Mouse (Mus musculus) heart, embryonic 14.5 days (tissue): ENCODE results near the gene Pde8b. TPM values are rescaled to one million over a fixed set of nuclear protein-coding genes. Genes with fewer than 3 reads are reported as not detected.
A peak's percentile ranks its signal among the peaks of the same experiment; 100 is the strongest.

Source experiments
- ATAC-seq: fragments of 200-750 bp; cut with Nextera tagmentation; 2 replicates; pipeline ENCODE4 v1.8.0; 2017; ENCODE audit warnings: low read depth, moderate TSS enrichment; ENCODE audit not compliant: insufficient number of reproducible peaks, insufficient read depth, low FRiP score
- H3K27ac ChIP-seq, 2 experiments: fragments of 200-500 bp in 1 of 2; fragments of 300-500 bp in 1 of 2; sonication (generic) in 1 of 2; replicated peaks in 1 of 2; 2 replicates each; pipeline ENCODE4 v1.5.1; 2012 to 2014; ENCODE audit warnings: low read depth in 2 of 2, low read length in 2 of 2, control low read depth in 1 of 2, mild to moderate bottlenecking in 1 of 2, mixed read lengths in 1 of 2; ENCODE audit not compliant: control insufficient read depth in 1 of 2, insufficient read depth in 1 of 2
- H3K27me3 ChIP-seq: fragments of 300-500 bp; sonication (generic); 2 replicates; pipeline ENCODE4 v1.6.1; 2014; ENCODE audit warnings: mild to moderate bottlenecking, low read length, control low read depth; ENCODE audit not compliant: control insufficient read depth, insufficient read depth
- H3K36me3 ChIP-seq: fragments of 300-500 bp; sonication (generic); 2 replicates; pipeline ENCODE4 v1.6.1; 2014; ENCODE audit warnings: mild to moderate bottlenecking, control low read depth, low read length, mixed read lengths; ENCODE audit not compliant: control insufficient read depth, insufficient read depth
- H3K4me1 ChIP-seq, 2 experiments: fragments of 200-500 bp in 1 of 2; fragments of 300-500 bp in 1 of 2; sonication (generic) in 1 of 2; 2 replicates each; pipeline ENCODE4 v1.6.1; 2012 to 2014; ENCODE audit warnings: low read length in 2 of 2, control low read depth in 1 of 2, mixed read lengths in 1 of 2; ENCODE audit not compliant: control insufficient read depth in 2 of 2, insufficient read depth in 2 of 2
- H3K4me2 ChIP-seq: fragments of 300-500 bp; sonication (generic); 2 replicates; pipeline ENCODE4 v1.6.1; 2014; ENCODE audit warnings: mild to moderate bottlenecking, low read length
- H3K4me3 ChIP-seq, 2 experiments: fragments of 200-500 bp in 1 of 2; fragments of 300-500 bp in 1 of 2; sonication (generic) in 1 of 2; 2 replicates each; pipeline ENCODE4 v1.5.1; 2012 to 2014; ENCODE audit warnings: low read length in 2 of 2, mild to moderate bottlenecking in 2 of 2, control low read depth in 1 of 2, low read depth in 1 of 2, moderate library complexity in 1 of 2; ENCODE audit not compliant: control insufficient read depth in 1 of 2, insufficient read depth in 1 of 2
- H3K9ac ChIP-seq: fragments of 300-500 bp; sonication (generic); 2 replicates; pipeline ENCODE4 v1.6.1; 2014; ENCODE audit warnings: mild to moderate bottlenecking, low read length
- H3K9me3 ChIP-seq: fragments of 300-500 bp; sonication (generic); 2 replicates; pipeline ENCODE4 v1.6.1; 2016; ENCODE audit warnings: low read length, control low read depth; ENCODE audit not compliant: control insufficient read depth
- WGBS: fragments of 180-500 bp; shearing (Covaris S2); extraction: QIAGEN DNeasy Blood & Tissue Kit; methylation state at CpG from one replicate; pipeline ENCODE4 v1.1.7; 2014; 5-methylcytosine and 5-hydroxymethylcytosine counted together
- polyA plus RNA-seq: library from polyadenylated mRNA; unstranded; fragments of >200 nt; fragmentation: Nextera tagmentation; extraction: Ambion mirVana; gene quantifications from 2 replicates; pipeline ENCODE4 v1.2.1, GENCODE M21; 2014

Gene Pde8b
- polyA plus RNA-seq: 0.93 and 0.99 TPM in 2 replicates

- WGBS: 5% methylated on average over 37 of the region's 37 CpGs
- H3K4me2 ChIP-seq: peak within 1 kb of the TSS; percentile 61
- no peak within 1 kb of the TSS for H3K27ac ChIP-seq
- H3K4me3 ChIP-seq: peak within 1 kb of the TSS; percentile 17 to 28
- peaks cover 2 to 7% of the 10 kb centered on the region in 2 experiments; a peak in 3 of 4 replicates for H3K4me1 ChIP-seq
- H3K9me3 ChIP-seq: no peaks in the 10 kb centered on the region
- peaks cover 21% of the 10 kb centered on the region for H3K27me3 ChIP-seq
- peak within 1 kb of the TSS; percentile 6; the same call in 1 of the 2 replicates for H3K9ac ChIP-seq
- no peak for ATAC-seq
- no peaks in the 10 kb centered on the region for H3K36me3 ChIP-seq
Observed at GRCm38 (mm10) chr13:95249511-95250456, at the start of gene Pde8b. TSS of gene Pde8b (minus strand) at chr13:95250336.

- Histone ChIP-seq H3K4me2 (no peak overlapping the region), H3K36me3 (no peaks in the 10 kb centered on the region), H3K27ac (no peak overlapping the region), H3K4me1 (no peaks in the 10 kb centered on the region), H3K4me3 (no peak overlapping the region), H3K27me3 (0 out of 2 replicates have a peak, but pooled peaks cover 3% of the 10 kb centered on the region), H3K9me3 (no peaks in the 10 kb centered on the region), H3K9ac (no peak overlapping the region)
- WGBS: 82% methylated on average over 4 of the region's 4 CpGs
- ATAC-seq: no peak
Observed at GRCm38 (mm10) chr13:95291983-95292382, 41.8 kb upstream of the Pde8b start.

GRCm38 (mm10) chr13:95288027-95288426 lies 37.9 kb upstream of the Pde8b start:
- Histone ChIP-seq H3K4me2 (no peak overlapping the region), H3K27ac (no peak overlapping the region), H3K27me3 (0 out of 2 replicates have a peak, but pooled peaks cover 3% of the 10 kb centered on the region), H3K36me3 (no peaks in the 10 kb centered on the region), H3K9me3 (no peaks in the 10 kb centered on the region), H3K4me1 (no peaks in the 10 kb centered on the region), H3K4me3 (no peak overlapping the region), H3K9ac (no peak overlapping the region)
- ATAC-seq: no peak
- whole genome bisulfite sequencing: 80% methylated on average over 7 of the region's 7 CpGs

GRCm38 (mm10) chr13:95286989-95287388 lies 36.9 kb upstream of the Pde8b start:
- H3K27me3 ChIP-seq: 0 out of 2 replicates have a peak, but pooled peaks cover 3% of the 10 kb centered on the region
- H3K36me3 ChIP-seq: no peaks in the 10 kb centered on the region
- ATAC-seq: no peak
- no peaks in the 10 kb centered on the region for H3K9me3 ChIP-seq
- H3K4me2 ChIP-seq: no peak overlapping the region
- no peak overlapping the region for H3K4me3 ChIP-seq
- no peaks in the 10 kb centered on the region for H3K4me1 ChIP-seq
- H3K9ac ChIP-seq: no peak overlapping the region
- WGBS: 2% methylated on average over 7 of the region's 7 CpGs
- no peak overlapping the region for H3K27ac ChIP-seq

GRCm38 (mm10) chr13:95281740-95282673 lies 31.9 kb upstream of the Pde8b start:
- H3K9me3 ChIP-seq: no peaks in the 10 kb centered on the region
- ATAC-seq: no peak; the same call in 1 of the 2 replicates
- no peak overlapping the region for H3K4me2 ChIP-seq
- no peaks in the 10 kb centered on the region for H3K36me3 ChIP-seq
- 41% methylated on average over 6 of the region's 7 CpGs for WGBS
- H3K27ac ChIP-seq: no peak overlapping the region
- H3K4me1 ChIP-seq: no peaks in the 10 kb centered on the region
- no peak overlapping the region for H3K9ac ChIP-seq
- H3K27me3 ChIP-seq: no peaks in the 10 kb centered on the region
- no peak overlapping the region for H3K4me3 ChIP-seq

- ATAC-seq: no peak
- no peaks in the 10 kb centered on the region for H3K36me3 ChIP-seq
- 82% methylated on average over 4 of the region's 4 CpGs for WGBS
- no peaks in the 10 kb centered on the region for H3K9me3 ChIP-seq
- no peaks in the 10 kb centered on the region for H3K4me1 ChIP-seq
- H3K27me3 ChIP-seq: no peaks in the 10 kb centered on the region
- H3K27ac ChIP-seq: no peak overlapping the region
- H3K4me3 ChIP-seq: no peak overlapping the region
- no peak overlapping the region for H3K9ac ChIP-seq
- no peak overlapping the region for H3K4me2 ChIP-seq
Observed at GRCm38 (mm10) chr13:95278426-95279025, 28.4 kb upstream of the Pde8b start.

- no peak overlapping the region for H3K4me2 ChIP-seq
- no peaks in the 10 kb centered on the region for H3K9me3 ChIP-seq
- H3K9ac ChIP-seq: no peak overlapping the region
- H3K4me1 ChIP-seq: peaks cover 0 to 4% of the 10 kb centered on the region in 2 experiments; a peak in 3 of 4 replicates
- 61% methylated on average over 5 of the region's 5 CpGs for WGBS
- H3K36me3 ChIP-seq: no peaks in the 10 kb centered on the region
- no peaks in the 10 kb centered on the region for H3K27me3 ChIP-seq
- H3K27ac ChIP-seq: no peak overlapping the region
- no peak overlapping the region for H3K4me3 ChIP-seq
- ATAC-seq: no peak
Observed at GRCm38 (mm10) chr13:95264691-95265090, 14.6 kb upstream of the Pde8b start.
